Mouse (Mus musculus) kidney, adult 9 months (tissue): ENCODE measurements around the gene Gm11032.
A peak's percentile ranks its signal among the peaks of the same experiment; 100 is the strongest.
"Not testable (repeated sequence)": the region's sequence is repeated elsewhere in the genome, so short reads cannot be mapped to it uniquely, and the experiment has no call there.

Experiments
- DNase-seq: peaks from one replicate; pipeline ENCODE4 v3.0.0; 2022

Gm11032 gene

DNA sequence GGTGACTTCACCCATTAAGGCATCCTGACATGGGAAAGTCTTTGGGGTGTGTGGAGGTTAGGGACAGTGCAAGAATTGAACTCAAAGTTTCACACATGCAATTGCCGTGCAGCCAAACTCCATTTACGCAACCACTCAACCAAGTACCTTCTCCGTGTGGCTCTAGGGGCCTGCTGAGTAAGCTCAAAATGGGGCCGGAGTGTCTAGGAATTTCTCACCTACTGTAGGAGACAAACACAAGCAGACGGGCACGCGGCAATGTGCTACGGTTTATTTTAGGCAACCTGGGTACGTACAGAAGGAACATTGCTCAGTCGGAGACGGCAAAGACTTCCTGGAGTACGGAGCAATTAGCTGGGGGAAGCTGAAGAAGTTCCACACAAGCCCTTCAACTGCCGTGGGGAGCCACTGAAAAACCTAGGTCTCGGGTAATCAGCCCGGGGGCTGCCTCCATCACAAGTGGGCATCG is at the start of gene Gm11032:
Gene Gm11032, plus strand, starts transcription at position 51 of the 469 bp plus-strand sequence.
- DNase-seq = no peak

DNA sequence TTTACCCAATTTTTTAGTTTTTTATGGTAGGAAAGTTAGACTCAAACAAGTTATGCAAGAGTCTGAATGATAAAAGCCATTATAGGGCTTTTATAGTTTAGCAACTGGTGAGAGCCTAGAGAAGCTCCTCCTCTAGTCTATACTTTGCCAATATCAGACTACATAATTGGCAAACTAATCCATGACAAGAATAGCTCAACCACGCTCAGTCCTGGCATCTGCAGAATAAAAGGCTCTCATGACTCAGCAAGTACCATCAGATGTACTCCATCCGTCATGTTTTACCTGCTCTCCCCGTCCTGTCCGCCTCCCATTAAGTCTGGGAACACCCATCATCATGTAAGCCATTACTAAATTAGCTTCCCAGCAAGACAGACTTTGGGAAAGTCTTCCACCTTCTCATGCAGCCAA is 48.4 kb upstream of the Gm11032 start:
- DNase-seq = no peak

DNA sequence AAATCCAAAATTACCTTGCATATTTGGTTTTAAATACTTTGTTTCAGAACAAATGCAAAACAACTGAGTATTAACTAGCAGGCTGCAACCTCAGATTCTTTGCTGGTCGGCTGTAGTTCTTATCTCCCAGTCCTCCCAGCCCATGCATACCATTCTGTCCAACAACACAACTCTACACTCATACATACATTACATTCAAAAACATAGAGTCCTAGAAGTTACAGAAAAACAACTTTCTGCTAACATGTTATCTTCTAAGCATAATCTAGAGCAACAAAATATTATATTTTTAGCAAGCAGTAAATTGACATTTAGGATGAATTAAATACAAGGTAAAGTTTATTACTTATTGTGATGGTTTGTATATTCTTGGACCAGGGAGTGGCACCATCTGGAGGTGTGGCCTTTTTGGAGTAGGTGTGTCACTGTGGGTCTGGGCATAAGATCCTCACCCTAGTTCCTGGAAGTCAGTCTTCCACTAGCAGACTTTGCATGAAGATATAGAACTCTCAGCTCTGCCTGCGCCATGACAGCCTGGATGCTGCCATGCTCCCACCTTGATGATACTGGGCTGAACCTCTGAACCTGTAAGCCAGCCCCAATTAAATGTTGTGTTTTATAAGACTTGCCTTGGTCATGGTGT is 43.7 kb upstream of the Gm11032 start:
- DNase-seq = not testable (repeated sequence)

DNA sequence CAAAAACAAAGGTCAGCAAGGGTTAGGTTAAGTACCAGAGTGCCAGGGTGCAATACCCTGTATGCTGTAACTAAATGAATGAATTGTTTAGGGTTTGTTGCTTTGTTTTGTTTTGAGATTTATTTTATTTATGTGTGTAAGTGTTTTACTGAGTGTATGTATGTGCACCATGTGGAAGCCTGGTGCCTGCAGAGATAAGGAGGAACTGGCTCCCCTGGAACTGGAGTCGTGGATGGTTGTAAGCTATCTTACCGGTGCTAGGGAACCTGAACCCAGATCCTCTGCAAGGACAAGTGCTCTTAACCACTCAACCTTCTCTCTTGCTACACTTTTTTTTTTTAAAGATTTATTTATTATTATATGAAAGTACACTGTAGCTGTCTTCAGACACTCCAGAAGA is 42.8 kb upstream of the Gm11032 start:
- no peak for DNase-seq

DNA sequence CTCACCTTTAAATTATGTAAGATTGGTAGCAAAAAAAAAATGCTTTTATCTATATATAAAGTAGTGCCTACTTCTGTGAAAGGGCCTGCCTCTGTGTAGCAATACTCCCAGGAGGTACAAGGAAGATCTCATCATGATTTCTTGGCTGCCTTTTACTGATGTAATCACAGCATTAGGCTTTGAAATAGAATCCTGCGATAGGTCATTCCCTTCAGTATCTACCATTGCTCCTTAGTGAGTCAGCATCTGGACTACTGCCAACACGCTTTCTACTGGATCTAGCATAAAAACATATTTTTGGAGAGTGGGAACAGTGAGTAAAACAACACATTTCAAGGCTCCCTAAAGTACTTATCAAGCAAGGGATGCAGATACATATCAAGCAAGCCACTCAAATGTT is 41.2 kb upstream of the Gm11032 start:
- peak; percentile 44 for DNase-seq

DNA sequence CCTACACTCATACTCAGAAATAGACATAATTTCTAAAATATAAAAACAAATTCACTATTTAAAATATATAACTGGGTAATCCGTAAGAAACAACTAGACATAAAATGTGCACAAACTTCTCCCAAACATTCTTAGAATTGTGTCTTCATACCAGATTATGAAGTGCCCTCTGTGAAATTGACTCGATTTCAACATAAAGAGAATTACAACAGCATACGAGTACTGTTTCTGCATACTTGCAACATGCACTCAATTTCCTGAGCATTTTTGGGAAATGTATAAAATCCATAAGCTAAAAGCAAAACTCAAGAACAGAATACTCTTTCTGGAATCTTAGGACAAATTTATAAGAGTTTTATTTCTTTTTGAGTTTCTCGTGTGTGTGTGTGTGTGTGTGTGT is 28.1 kb upstream of the Gm11032 start:
- no peak for DNase-seq

DNA sequence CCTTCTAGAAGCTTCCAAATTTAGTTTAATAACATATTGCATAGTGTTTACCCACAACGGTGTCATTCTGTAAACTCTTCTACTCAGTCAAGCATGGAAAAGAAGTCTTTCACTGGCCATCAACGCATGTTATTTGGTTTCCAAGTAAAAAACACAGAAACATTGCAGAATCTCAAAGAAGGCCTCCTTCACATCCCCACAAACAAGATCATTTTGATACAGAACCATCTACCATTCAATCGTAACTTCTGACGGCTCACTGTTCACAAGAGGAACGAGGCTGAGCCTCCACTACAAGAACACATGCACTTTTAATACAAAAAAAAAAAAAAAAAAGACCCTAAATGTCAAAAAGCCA is 26.4 kb upstream of the Gm11032 start:
- no peak for DNase-seq

DNA sequence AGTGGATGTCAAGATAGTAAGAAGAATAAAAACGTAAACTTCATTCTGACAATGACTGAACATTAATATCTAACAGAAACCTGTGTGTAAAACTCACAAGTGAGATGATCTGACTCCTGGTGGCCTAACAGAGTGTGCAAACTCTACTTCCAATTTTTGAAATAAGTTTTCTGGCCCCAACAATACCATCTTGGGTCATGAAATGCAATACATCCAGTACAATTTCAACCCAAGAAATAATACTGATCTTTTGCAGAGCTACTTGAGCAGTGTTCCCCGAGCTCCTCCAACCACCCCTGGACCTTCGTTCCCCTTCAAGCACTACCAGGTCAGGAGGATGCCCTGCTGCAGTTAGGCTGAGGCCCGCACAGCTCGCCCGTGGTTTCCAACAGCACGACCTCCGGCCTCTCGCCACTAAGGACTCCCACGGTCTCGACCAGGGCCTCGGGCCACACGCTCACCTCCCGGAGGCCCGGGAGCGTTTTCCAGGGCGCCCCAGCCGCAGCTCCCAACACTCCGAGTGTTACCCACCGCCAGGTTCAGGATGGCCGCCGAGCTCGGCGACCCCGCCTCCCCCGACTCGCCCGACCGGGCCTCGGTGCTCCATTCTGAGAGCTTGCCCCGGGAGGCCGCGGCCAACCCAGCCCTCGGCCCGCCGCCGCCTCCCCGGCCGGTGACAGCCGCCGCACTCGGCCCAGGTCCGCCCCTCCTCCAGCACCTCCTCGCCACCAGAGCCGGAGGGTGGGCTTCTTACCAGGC is 25.8 kb upstream of the Gm11032 start:
- peak; percentile 50 for DNase-seq

DNA sequence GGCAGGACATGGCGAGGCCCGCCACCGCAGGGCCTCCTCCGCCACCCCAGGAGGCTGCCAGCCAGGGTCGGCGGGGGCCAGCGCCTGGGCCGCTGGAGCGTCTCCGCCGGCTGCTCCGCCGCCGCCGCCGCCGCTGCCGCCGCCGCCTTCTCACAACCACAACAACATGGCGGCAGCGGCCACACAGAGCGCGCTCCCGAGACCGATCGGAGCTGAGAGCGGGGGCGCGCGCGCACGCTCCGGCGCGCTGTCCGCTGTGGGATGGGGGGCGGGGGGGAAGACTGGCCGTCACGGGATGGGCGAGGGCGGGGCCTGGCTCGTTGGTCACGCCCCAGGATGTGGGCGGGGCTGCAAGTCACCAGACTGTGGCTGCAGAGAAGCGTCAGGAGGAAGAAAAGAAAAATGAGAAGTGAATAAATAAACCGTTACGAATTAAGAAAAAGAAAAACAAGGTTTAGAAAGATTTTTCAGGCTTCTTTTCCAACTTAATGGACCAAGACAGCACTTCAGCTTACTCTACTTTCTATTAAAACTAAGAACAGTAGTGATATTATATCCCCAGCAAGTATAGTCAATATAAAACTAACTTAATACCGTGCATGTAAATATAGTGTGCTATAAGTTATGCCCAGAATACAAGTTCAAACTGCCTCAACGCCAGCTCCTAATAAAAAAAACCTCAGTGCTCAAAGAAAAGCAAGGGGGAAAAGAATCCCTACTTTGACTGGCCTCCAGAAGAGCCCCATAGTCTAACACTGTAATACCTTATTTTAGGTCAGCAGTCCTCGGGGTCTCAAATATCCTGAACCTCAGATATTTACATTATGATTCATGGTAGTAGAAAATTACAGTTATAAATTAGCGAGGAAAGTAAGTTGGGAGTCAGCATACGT is 25.0 kb upstream of the Gm11032 start, which contains the start of gene Mtmr3:
Gene Mtmr3, minus strand, starts transcription at position 256 of the 893 bp plus-strand sequence.
- DNase-seq = peak; percentile 96

DNA sequence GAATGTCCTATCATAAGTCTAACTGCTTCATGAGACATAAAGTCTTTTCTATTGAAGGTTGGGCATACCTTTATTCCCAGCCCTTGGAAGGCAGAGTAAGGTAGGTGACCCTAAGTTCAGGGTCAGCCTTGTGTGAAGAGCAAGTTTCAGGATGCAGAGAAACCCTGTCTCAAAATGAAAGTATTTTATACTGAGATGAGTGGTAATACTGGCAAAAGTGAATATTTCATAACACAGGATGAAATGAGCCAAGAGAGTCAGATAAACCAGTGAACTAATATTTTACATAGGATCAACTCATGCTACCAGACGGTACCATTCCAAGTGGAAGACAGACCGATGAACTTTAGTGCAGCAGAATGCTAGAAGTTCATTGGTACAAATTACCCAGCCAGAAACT is 21.5 kb upstream of the Gm11032 start:
- DNase-seq = no peak

DNA sequence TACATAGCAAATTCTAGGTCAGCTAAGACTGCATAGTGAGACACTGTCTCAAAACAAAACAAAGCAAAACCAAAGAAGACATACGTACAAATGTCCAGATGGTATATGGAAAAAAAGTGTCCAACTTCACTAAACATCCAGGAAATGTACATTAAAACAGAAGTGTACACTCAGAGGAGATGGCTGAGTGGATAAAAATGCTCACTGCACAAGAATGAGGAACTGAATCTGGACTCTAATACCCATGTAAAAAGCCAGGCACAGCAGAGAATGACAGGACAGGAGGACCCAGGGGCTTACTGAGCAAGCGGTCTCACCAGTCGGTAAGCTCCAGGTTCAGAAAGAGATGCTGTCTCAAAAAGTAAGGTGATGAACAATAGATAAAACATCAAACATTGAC is 20.0 kb upstream of the Gm11032 start:
- DNase-seq = no peak

DNA sequence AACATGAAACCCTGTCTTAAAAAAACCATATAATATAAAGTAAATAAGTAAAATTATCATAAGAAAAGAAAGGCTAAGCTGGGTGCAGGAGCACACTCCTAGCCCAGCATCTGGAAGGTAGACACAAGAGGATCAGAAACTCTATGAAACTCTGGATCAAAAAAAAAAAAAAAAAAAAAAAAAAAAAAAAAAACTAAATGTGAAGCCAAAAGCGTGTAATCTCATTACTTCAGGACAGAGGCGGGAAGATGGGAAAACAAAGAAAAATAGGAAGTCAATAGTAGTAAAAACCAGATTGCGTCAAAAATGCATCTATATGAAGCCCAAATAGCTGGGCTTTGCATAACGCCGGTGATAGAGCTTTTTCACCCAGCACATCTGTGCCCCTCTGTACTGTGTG is 18.0 kb upstream of the Gm11032 start:
- no peak for DNase-seq

DNA sequence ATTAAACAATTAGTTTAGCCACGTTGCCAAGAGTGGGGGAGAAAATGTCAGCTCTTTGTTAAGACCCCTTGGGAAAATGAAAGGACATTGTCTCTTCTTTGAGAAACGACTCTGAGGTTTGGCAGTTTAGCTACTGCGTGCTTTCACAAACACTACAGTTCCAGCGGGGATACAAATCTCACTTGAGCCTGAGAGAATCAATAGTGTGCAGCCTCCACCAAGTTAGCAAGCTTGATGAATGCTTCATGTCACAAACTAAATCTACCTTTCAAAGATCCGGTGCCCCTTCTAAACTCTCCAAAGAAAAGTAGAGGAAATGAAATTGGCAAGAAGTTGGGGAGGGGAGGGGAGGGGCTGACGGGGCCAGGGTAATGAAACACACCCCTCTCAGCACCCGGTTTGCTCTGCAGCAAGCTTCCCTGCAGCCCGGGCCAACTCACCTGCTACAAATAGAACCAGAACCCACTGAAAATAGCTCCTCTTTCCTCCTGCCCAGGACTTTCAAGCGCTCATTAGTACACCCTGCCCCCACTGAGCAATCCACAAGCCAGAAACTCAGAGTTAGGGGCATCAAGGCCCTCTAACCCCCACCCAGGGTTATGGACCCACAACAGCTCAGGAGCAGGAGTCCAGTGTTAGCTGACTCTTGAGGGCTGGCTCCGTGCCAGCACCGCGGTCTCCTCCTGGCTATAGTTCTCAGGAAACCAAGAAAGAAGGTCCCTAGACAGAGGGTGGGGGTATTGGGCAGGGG is 17.0 kb upstream of the Gm11032 start:
- peak; percentile 41 for DNase-seq

DNA sequence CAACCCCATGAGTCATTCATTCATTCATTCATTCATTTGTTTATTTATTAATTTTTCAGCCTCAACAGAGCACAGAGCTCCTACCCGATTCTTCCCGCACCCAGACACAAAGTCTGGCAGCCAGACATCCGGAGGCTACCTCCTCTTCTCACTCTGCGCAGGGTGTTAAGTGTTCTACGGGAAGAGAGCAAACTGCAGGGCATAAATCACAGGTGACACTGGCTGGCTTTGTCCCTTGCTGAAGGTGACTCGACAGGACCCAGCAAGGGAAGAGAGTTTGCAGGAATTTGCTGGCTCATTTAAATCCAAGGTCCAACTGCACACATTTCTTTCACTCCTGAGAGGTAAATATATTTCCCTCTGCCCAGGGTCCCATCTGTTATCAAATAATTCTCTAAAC is 15.4 kb upstream of the Gm11032 start:
- DNase-seq = peak; percentile 30

DNA sequence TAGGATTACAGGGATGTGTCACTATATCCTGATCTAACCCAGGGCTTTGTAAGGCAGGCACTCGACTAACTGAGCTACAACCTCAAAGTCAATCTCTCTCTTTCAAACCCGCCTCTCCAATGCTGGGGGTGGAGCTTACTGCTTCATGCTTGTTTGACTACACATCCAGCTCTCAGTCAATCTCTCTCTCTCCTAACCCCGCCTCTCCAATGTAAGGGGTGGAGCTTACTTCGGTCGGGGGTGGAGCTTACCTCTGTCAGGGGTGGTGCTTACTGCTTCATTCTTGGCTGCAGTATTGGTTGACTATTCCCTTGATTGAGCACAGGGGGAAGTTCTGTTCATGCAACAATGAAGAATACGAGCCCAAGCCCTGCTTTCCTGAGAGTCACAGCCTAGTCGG is 14.5 kb upstream of the Gm11032 start:
- DNase-seq = peak; percentile 63

DNA sequence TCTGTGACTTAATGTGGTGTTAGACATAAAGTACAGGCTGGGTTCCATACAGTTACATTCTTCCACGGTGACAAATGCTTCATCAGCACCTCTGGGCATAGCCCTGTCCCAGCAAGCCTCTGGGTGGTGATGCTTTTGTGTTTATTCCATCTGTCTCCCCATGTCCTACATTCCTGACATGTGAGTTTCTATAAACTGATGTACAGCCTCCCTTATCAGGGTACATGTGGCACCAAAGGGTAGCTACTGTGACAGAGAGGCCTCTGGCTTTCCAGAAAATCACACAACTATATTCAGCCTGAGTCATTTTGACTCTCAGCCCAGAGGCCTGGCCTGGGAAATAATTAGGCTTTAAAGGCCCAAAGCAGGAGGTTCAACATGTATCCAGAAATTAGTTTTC is 13.3 kb upstream of the Gm11032 start:
- no peak for DNase-seq

DNA sequence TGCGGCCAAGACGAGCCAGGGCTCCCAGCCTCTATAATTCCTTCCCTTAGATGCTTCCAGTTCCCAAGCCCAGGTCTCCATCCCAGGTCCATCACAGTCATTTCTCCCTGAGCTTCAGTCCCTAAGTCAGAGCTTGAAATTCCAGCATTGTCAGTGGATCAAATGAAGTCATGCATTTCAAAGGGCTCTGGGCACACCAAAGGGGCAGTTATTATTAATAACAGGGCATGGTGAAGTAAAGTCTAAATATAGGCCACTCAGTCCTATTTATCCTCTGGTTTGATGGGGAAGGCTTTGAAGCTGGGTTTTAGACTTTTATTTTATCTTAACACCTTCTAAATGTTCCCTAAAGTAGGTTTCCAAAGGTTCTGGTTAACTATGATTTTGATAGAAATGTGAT is 8.0 kb upstream of the Gm11032 start:
- DNase-seq = no peak

DNA sequence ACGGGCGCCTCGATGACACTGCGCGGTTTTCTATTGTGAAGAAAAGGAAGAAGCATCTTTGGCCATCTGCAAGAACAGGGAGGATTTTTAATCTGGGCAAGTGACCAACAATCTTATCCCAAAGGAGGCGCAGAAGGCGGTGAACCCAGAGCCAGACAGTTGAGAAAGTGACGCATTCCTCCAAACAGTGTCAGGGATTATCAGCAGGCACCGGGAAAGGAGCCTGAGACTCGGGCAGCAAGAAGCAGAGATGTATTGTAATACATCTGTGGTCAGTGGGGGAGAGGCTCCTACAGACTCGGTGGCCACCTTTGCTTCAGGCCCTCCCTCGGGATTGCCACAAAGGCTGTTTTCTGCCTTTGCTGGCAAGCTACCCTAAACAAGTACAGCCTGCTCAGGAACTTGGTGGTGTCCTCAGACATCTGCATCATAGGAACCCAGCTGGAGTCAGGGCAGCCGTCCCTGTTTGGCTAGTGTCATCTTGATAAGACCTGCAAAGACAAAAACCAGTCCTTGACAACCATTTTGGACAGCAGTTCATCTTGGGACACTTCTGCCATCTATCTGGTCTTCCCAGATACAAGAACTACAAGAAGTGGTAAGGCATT is 738 bp downstream of the Gm11032 start:
- DNase-seq = no peak

DNA sequence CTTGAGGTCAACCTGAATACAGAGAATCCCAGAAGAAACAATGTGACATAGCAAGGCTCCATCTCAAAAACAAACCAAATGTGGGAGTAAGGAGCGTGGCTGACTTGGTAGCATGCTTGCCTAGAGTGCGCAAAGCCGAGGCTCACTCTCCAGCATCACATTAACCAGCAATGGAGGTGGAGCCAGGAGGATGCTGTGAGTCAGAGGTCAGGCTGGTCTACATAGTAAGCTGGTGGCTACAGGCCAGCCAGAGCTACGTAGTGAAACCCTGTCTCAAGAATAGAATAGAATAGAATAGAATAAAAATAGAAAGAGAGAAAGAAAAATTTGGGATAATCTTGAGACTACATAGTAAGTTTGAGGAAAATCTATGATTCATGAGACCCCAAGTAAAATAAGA is 2.0 kb downstream of the Gm11032 start:
- DNase-seq = no peak

DNA sequence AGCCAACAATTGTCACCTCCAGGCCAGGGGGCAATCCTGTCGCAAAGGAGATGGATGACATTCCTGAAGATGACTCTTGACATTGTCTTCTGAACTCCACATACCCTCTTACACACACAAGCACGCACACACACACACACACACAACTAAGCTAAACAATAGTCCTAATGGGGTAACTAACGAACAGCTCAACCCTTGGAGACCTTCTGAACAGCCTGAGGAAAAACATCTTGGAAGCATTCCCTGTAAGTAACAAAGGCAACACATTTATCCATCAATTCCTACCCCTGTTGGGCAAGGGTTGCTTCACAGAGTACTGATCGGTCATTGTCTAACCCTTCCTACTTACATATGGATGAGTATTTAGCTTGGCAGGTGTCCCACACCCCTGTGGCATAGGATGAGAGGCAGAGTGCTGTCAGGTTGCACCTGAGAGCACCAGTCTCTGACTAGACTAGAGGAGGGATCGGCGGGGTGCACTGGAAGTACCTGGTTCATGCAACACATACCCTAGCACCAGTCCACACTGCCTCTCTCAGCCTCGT is 2.6 kb downstream of the Gm11032 start:
- DNase-seq = no peak

DNA sequence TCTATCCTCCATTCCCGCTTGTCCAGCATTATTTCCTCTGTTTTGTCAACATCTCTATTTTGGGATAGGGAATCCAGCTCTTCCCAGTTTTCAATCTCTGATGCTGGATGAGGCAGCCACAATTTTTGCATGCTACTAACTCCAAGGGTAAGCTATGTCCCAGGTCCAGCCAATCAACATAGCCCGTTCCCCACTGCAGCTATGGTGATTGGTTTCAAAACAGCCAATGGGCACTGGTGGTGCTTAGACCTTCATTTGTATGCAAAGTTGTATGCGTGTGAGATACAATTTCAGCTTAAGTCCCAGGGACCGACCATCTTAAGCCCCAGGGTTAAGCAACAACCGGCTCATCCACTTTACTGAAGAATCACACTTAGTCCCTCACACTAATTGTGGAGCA is 3.1 kb downstream of the Gm11032 start:
- DNase-seq = no peak

DNA sequence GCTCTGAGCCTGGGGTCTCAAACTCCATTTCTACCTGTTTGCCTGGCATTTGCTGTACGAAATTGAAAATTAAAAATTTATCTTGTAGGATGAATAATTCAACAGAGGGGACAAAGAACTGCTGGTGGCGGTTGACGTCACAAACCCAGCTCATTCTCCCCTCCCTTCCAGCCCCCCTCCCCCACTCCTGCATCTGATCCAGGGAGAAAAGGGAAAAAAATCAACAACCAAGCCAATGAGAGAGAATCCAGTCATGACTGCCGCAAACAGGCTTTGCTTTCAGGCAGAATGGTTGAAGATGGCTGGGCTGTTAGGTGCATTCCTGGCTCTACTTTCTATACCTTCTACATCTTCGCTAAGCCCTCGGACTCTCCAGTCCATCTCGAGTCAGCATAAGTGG is 6.1 kb downstream of the Gm11032 start:
- no peak for DNase-seq
